Mouse (Mus musculus) hindbrain, postnatal 0 days (tissue): ENCODE measurements around the gene Fam114a2. TPM values are rescaled to one million over a fixed set of nuclear protein-coding genes. Genes with fewer than 3 reads are reported as not detected.
"Not testable (repeated sequence)": the region's sequence is repeated elsewhere in the genome, so short reads cannot be mapped to it uniquely, and the experiment has no call there.

Source experiments
- ATAC-seq: fragments of 200-750 bp; cut with Nextera tagmentation; 2 replicates; pipeline ENCODE4 v1.8.0; 2017; ENCODE audit warnings: mild to moderate bottlenecking, moderate TSS enrichment, moderate library complexity
- DNase-seq: peaks from one replicate; pipeline ENCODE4 v3.0.0-alpha.2; 2015; ENCODE audit warnings: low spot score
- H3K27ac ChIP-seq: fragments of 300-500 bp; sonication (generic); 2 replicates; pipeline ENCODE4 v1.5.1; 2014; ENCODE audit warnings: mild to moderate bottlenecking
- H3K27me3 ChIP-seq: fragments of 300-500 bp; sonication (generic); 2 replicates; pipeline ENCODE4 v1.6.1; 2014; ENCODE audit warnings: low read length, mixed read lengths; ENCODE audit not compliant: insufficient read depth
- H3K36me3 ChIP-seq: fragments of 300-500 bp; sonication (generic); 2 replicates; pipeline ENCODE4 v1.6.1; 2014; ENCODE audit warnings: low read length, mixed read lengths; ENCODE audit not compliant: insufficient read depth
- H3K4me1 ChIP-seq: fragments of 300-500 bp; sonication (generic); 2 replicates; pipeline ENCODE4 v1.6.1; 2014; ENCODE audit warnings: antibody characterized with exemption, low read length, mixed read lengths; ENCODE audit not compliant: insufficient read depth
- H3K4me2 ChIP-seq: fragments of 300-500 bp; sonication (generic); 2 replicates; pipeline ENCODE4 v1.6.1; 2014; ENCODE audit warnings: low read depth, mild to moderate bottlenecking, low read length, moderate library complexity, mixed read lengths
- H3K4me3 ChIP-seq: fragments of 300-500 bp; sonication (generic); 2 replicates; pipeline ENCODE4 v1.5.1; 2014; ENCODE audit warnings: low read length
- H3K9ac ChIP-seq: fragments of 300-500 bp; sonication (generic); replicated peaks from 2 replicates; pipeline ENCODE4 v1.6.1; 2014; ENCODE audit warnings: mild to moderate bottlenecking, low read length, moderate library complexity, mixed read lengths
- H3K9me3 ChIP-seq: fragments of 300-500 bp; sonication (generic); 2 replicates; pipeline ENCODE4 v1.6.1; 2016; ENCODE audit warnings: low read length, mixed read lengths
- CTCF ChIP-seq: IDR thresholded peaks from 2 replicates; pipeline ENCODE4 v1.5.1; 2016; ENCODE audit warnings: antibody characterized with exemption, control low read depth, low read depth
- WGBS: fragments of 180-500 bp; shearing (Covaris S2); extraction: QIAGEN DNeasy Blood & Tissue Kit; methylation state at CpG from one replicate; pipeline ENCODE4 v1.1.7; 2014; 5-methylcytosine and 5-hydroxymethylcytosine counted together
- polyA plus RNA-seq: library from polyadenylated mRNA; unstranded; fragments of >200 nt; fragmentation: Nextera tagmentation; extraction: Ambion mirVana; gene quantifications from 2 replicates; pipeline ENCODE4 v1.2.1, GENCODE M21; 2015
- total RNA-seq: library from RNA; depleted of rRNA; stranded (reverse); fragments of >200 nt; gene quantifications from 2 replicates; pipeline ENCODE4 v1.2.3, GENCODE M21; 2014; rRNA removed

Gene Fam114a2
- 27.3 and 28.9 TPM in 2 replicates for total RNA-seq
- 51.0 and 51.2 TPM in 2 replicates for polyA plus RNA-seq

GRCm38 (mm10) chr11:57518091-57518750 lies at the start of gene Fam114a2, which contains the start of gene Mfap3:
Gene Fam114a2, minus strand, starts transcription at chr11:57518617.
Gene Mfap3, plus strand, starts transcription at chr11:57518664.
- Histone ChIP-seq H3K9me3 (no peaks in the 10 kb centered on the region), H3K9ac (peak within 1 kb of the TSS; percentile 61), H3K27ac (peak within 1 kb of the TSS; percentile 61), H3K27me3 (no peaks in the 10 kb centered on the region), H3K4me1 (peaks cover 10% of the 10 kb centered on the region; the same call in 1 of the 2 replicates), H3K4me2 (peak within 1 kb of the TSS; percentile 60), H3K36me3 (no peaks in the 10 kb centered on the region), H3K4me3 (peak within 1 kb of the TSS; percentile 62)
- under 1% methylated on average over 54 of the region's 59 CpGs for WGBS
- TF ChIP-seq CTCF, result no peak
- DNase-seq, result peak; percentile 93
- peak; percentile 98 for ATAC-seq

- 24% methylated on average over 18 of the region's 18 CpGs for WGBS
- peak; percentile 51 for DNase-seq
- Histone ChIP-seq H3K9me3 (0 out of 2 replicates have a peak, but pooled peaks cover 7% of the 10 kb centered on the region), H3K4me3 (no peak overlapping the region), H3K9ac (no peak overlapping the region), H3K27me3 (no peaks in the 10 kb centered on the region), H3K4me2 (0 out of 2 replicates have a peak overlapping the region, but pooled peaks have one; percentile 16), H3K27ac (peak overlapping the region; percentile 54; the same call in 1 of the 2 replicates), H3K36me3 (no peaks in the 10 kb centered on the region), H3K4me1 (peaks cover 9% of the 10 kb centered on the region; the same call in 1 of the 2 replicates)
- no peak for TF ChIP-seq CTCF
- ATAC-seq, result peak; percentile 45; the same call in 1 of the 2 replicates
Measured at GRCm38 (mm10) chr11:57566091-57567035, 47.9 kb upstream of the Fam114a2 start.

- DNase-seq (no peak), ATAC-seq (no peak)
- no peak overlapping the region for H3K9ac ChIP-seq
- WGBS, result 29% methylated on average over 12 of the region's 12 CpGs
- H3K4me2 ChIP-seq, result 0 out of 2 replicates have a peak overlapping the region, but pooled peaks have one; percentile 23
- no peak for TF ChIP-seq CTCF
- H3K27me3 ChIP-seq, result no peaks in the 10 kb centered on the region
- no peaks in the 10 kb centered on the region for H3K36me3 ChIP-seq
- no peak overlapping the region for H3K27ac ChIP-seq
- peaks cover 9% of the 10 kb centered on the region; the same call in 1 of the 2 replicates for H3K4me1 ChIP-seq
- no peak overlapping the region for H3K4me3 ChIP-seq
- 0 out of 2 replicates have a peak, but pooled peaks cover 3% of the 10 kb centered on the region for H3K9me3 ChIP-seq
Measured at GRCm38 (mm10) chr11:57564564-57564963, 46.1 kb upstream of the Fam114a2 start.

- ATAC-seq, H3K27ac ChIP-seq, H3K9me3 ChIP-seq, H3K4me1 ChIP-seq, H3K36me3 ChIP-seq, DNase-seq, H3K27me3 ChIP-seq, H3K9ac ChIP-seq, H3K4me3 ChIP-seq, H3K4me2 ChIP-seq: not testable (repeated sequence)
- WGBS, result 97% methylated on average over 9 of the region's 10 CpGs
Measured at GRCm38 (mm10) chr11:57557936-57558335, 39.5 kb upstream of the Fam114a2 start.

GRCm38 (mm10) chr11:57553015-57553780 lies 34.8 kb upstream of the Fam114a2 start:
- Histone ChIP-seq H3K27me3 (no peaks in the 10 kb centered on the region), H3K36me3 (no peaks in the 10 kb centered on the region), H3K4me3 (no peak overlapping the region), H3K4me2 (no peak overlapping the region), H3K9ac (no peak overlapping the region), H3K27ac (no peak overlapping the region), H3K9me3 (no peaks in the 10 kb centered on the region), H3K4me1 (peaks cover 9% of the 10 kb centered on the region; the same call in 1 of the 2 replicates)
- WGBS, result 28% methylated on average over 9 of the region's 9 CpGs
- 0 out of 2 replicates have a peak, but pooled peaks have one; percentile 5 for TF ChIP-seq CTCF
- DNase-seq, result peak; percentile 45
- peak; percentile 87 for ATAC-seq

- TF ChIP-seq CTCF, result no peak
- no peaks in the 10 kb centered on the region for H3K27me3 ChIP-seq
- H3K9me3 ChIP-seq, result no peaks in the 10 kb centered on the region
- ATAC-seq (no peak), DNase-seq (no peak)
- WGBS, result 93% methylated on average over 8 of the region's 8 CpGs
- no peak overlapping the region for H3K9ac ChIP-seq
- no peak overlapping the region for H3K4me3 ChIP-seq
- H3K4me1 ChIP-seq, result peaks cover 9% of the 10 kb centered on the region; the same call in 1 of the 2 replicates
- no peak overlapping the region for H3K27ac ChIP-seq
- no peaks in the 10 kb centered on the region for H3K36me3 ChIP-seq
- H3K4me2 ChIP-seq, result no peak overlapping the region
Measured at GRCm38 (mm10) chr11:57551016-57551415, 32.6 kb upstream of the Fam114a2 start.
